Mouse (Mus musculus) kidney, embryonic 14.5 days (tissue): ENCODE measurements at regions not wholly inside any gene's neighbourhood (a gene's known extent, or its start where the extent isn't known, plus 50 kb on each side); places are given as distances from the start of the nearest gene placed in this dataset.
A peak's percentile ranks its signal among the peaks of the same experiment; 100 is the strongest.

Experiments used
- ATAC-seq: fragments of 200-750 bp; cut with Nextera tagmentation; 2 replicates; pipeline ENCODE4 v1.8.0; 2017; ENCODE audit warnings: moderate number of reproducible peaks, mild to moderate bottlenecking, moderate TSS enrichment, moderate library complexity; ENCODE audit not compliant: low FRiP score, low TSS enrichment
- H3K27ac ChIP-seq: fragments of 300-500 bp; sonication (generic); 2 replicates; pipeline ENCODE4 v1.5.1; 2014; ENCODE audit warnings: low read depth, mild to moderate bottlenecking, low read length, moderate library complexity, mixed read lengths
- H3K27me3 ChIP-seq: fragments of 300-500 bp; sonication (generic); 2 replicates; pipeline ENCODE4 v1.6.1; 2014; ENCODE audit warnings: mild to moderate bottlenecking, low read length; ENCODE audit not compliant: control insufficient read depth, insufficient read depth
- H3K36me3 ChIP-seq: fragments of 300-500 bp; sonication (generic); 2 replicates; pipeline ENCODE4 v1.6.1; 2014; ENCODE audit warnings: low read length, mixed read lengths; ENCODE audit not compliant: control insufficient read depth, insufficient read depth
- H3K4me1 ChIP-seq: fragments of 300-500 bp; sonication (generic); 2 replicates; pipeline ENCODE4 v1.6.1; 2014; ENCODE audit warnings: low read length, mixed read lengths; ENCODE audit not compliant: control insufficient read depth, insufficient read depth
- H3K4me2 ChIP-seq: fragments of 300-500 bp; sonication (generic); replicated peaks from 2 replicates; pipeline ENCODE4 v1.6.1; 2014; ENCODE audit warnings: low read depth, mild to moderate bottlenecking, low read length
- H3K4me3 ChIP-seq: fragments of 300-500 bp; sonication (generic); 2 replicates; pipeline ENCODE4 v1.5.1; 2014; ENCODE audit warnings: mild to moderate bottlenecking, low read length
- H3K9ac ChIP-seq: fragments of 300-500 bp; sonication (generic); 2 replicates; pipeline ENCODE4 v1.6.1; 2014; ENCODE audit warnings: low read depth, mild to moderate bottlenecking, low read length, moderate library complexity
- H3K9me3 ChIP-seq: fragments of 300-500 bp; sonication (generic); 2 replicates; pipeline ENCODE4 v1.6.1; 2016; ENCODE audit warnings: low read length; ENCODE audit not compliant: control insufficient read depth
- WGBS: fragments of 180-500 bp; shearing (Covaris S2); extraction: QIAGEN DNeasy Blood & Tissue Kit; methylation state at CpG from one replicate; pipeline ENCODE4 v1.1.7; 2014; 5-methylcytosine and 5-hydroxymethylcytosine counted together

DNA sequence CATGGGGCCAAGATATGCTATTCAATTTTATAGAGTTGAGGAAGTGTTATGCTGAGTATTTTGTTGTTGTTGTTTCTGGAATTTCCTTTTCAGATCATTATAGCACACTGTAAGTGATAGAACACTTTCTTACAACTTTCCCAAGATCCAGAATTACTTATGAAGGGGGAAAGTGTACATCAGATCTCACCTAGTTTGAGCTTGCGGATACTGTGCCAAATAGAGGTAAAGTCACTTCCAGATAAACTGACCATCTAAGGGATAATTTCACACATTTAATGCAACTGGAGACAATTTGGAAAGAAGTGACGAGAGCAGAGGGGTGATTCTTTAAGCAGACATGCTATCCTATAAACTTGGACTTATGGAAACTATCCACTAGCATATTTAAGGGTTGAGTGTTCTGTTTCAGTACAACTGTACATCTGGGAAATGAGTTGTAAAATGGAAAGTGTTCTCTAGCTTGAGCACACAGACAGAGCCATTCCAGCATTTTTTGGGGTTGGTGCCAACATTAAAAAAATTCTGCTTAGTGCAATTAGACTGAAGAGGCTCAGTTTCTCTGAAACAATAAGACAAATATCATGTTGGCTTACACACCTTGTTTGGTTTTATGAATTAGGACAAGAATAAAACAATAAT is 307.0 kb downstream of the Trim52 start:
- H3K9me3 ChIP-seq: no peaks in the 10 kb centered on the region
- H3K4me2 ChIP-seq: no peak overlapping the region
- H3K4me3 ChIP-seq: no peak overlapping the region
- no peak overlapping the region for H3K9ac ChIP-seq
- no peak overlapping the region for H3K27ac ChIP-seq
- ATAC-seq: no peak
- 88% methylated on average over 2 of the region's 2 CpGs for WGBS
- no peaks in the 10 kb centered on the region for H3K4me1 ChIP-seq
- H3K36me3 ChIP-seq: no peaks in the 10 kb centered on the region
- H3K27me3 ChIP-seq: no peaks in the 10 kb centered on the region

- Histone ChIP-seq H3K9me3 (no peaks in the 10 kb centered on the region), H3K4me3 (no peak overlapping the region), H3K4me1 (no peaks in the 10 kb centered on the region), H3K4me2 (no peak overlapping the region), H3K9ac (no peak overlapping the region), H3K36me3 (no peaks in the 10 kb centered on the region), H3K27ac (no peak overlapping the region), H3K27me3 (no peaks in the 10 kb centered on the region)
- ATAC-seq: no peak
- WGBS: 44% methylated on average over 4 of the region's 4 CpGs
Observed at GRCm38 (mm10) chr14:106424714-106425113, 318.7 kb downstream of the Trim52 start.

GRCm38 (mm10) chr14:106428594-106428993 is 322.6 kb downstream of the Trim52 start:
- 55% methylated on average over 2 of the region's 2 CpGs for WGBS
- no peaks in the 10 kb centered on the region for H3K36me3 ChIP-seq
- no peak for ATAC-seq
- no peak overlapping the region for H3K27ac ChIP-seq
- H3K9me3 ChIP-seq: no peaks in the 10 kb centered on the region
- H3K4me3 ChIP-seq: no peak overlapping the region
- H3K4me2 ChIP-seq: no peak overlapping the region
- no peaks in the 10 kb centered on the region for H3K27me3 ChIP-seq
- H3K4me1 ChIP-seq: no peaks in the 10 kb centered on the region
- no peak overlapping the region for H3K9ac ChIP-seq

GRCm38 (mm10) chr14:106439282-106439681 is 333.3 kb downstream of the Trim52 start:
- Histone ChIP-seq H3K27me3 (no peaks in the 10 kb centered on the region), H3K4me2 (no peak overlapping the region), H3K36me3 (no peaks in the 10 kb centered on the region), H3K27ac (no peak overlapping the region), H3K9ac (no peak overlapping the region), H3K4me3 (no peak overlapping the region), H3K4me1 (no peaks in the 10 kb centered on the region), H3K9me3 (no peaks in the 10 kb centered on the region)
- no peak for ATAC-seq
- WGBS: 16% methylated on average over 5 of the region's 5 CpGs

GRCm38 (mm10) chr14:106489074-106489473 is 383.1 kb downstream of the Trim52 start:
- Histone ChIP-seq H3K36me3 (no peaks in the 10 kb centered on the region), H3K4me3 (no peak overlapping the region), H3K4me2 (no peak overlapping the region), H3K27ac (no peak overlapping the region), H3K27me3 (no peaks in the 10 kb centered on the region), H3K9me3 (no peaks in the 10 kb centered on the region), H3K4me1 (no peaks in the 10 kb centered on the region), H3K9ac (no peak overlapping the region)
- no peak for ATAC-seq
- WGBS: 96% methylated on average over 7 of the region's 7 CpGs

DNA sequence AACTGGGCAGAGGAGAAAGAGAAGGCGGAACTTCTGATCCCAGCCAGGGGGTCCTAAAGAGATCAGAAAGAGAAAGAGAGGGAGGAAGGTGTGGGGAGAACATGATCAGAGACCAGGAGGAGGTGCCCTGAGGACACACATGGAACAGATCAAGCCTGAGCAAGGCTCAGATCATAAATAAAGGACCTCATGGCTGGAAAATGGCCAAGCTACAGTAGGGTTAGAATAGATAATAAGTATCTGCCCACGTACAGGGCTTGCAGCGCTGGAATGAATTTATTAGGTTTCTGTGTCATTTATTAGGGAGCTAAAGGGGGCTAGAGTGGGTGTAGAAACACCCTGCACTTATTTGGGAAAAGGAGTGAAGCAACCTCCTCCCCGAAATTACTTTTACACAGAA is 385.4 kb downstream of the Trim52 start:
- Histone ChIP-seq H3K27ac (no peak overlapping the region), H3K36me3 (no peaks in the 10 kb centered on the region), H3K9me3 (no peaks in the 10 kb centered on the region), H3K27me3 (no peaks in the 10 kb centered on the region), H3K4me1 (no peaks in the 10 kb centered on the region), H3K4me2 (no peak overlapping the region), H3K4me3 (no peak overlapping the region), H3K9ac (no peak overlapping the region)
- ATAC-seq: no peak
- WGBS: 70% methylated on average over 4 of the region's 4 CpGs

GRCm38 (mm10) chr14:106500344-106501135 is 394.5 kb downstream of the Trim52 start:
- ATAC-seq: 0 out of 2 replicates have a peak, but pooled peaks have one; percentile 24
- no peaks in the 10 kb centered on the region for H3K36me3 ChIP-seq
- 48% methylated on average over 19 of the region's 19 CpGs for WGBS
- no peak overlapping the region; the same call in 1 of the 2 replicates for H3K4me2 ChIP-seq
- no peak overlapping the region for H3K4me3 ChIP-seq
- no peaks in the 10 kb centered on the region for H3K27me3 ChIP-seq
- no peak overlapping the region; the same call in 1 of the 2 replicates for H3K9ac ChIP-seq
- H3K9me3 ChIP-seq: no peaks in the 10 kb centered on the region
- no peak overlapping the region for H3K27ac ChIP-seq
- H3K4me1 ChIP-seq: no peaks in the 10 kb centered on the region

- no peaks in the 10 kb centered on the region for H3K27me3 ChIP-seq
- H3K27ac ChIP-seq: no peak overlapping the region
- no peak overlapping the region for H3K4me2 ChIP-seq
- no peaks in the 10 kb centered on the region for H3K9me3 ChIP-seq
- WGBS: 76% methylated on average over 4 of the region's 4 CpGs
- ATAC-seq: no peak
- no peak overlapping the region for H3K9ac ChIP-seq
- no peaks in the 10 kb centered on the region for H3K4me1 ChIP-seq
- H3K4me3 ChIP-seq: no peak overlapping the region
- H3K36me3 ChIP-seq: no peaks in the 10 kb centered on the region
Observed at GRCm38 (mm10) chr14:106506921-106507320, 400.9 kb downstream of the Trim52 start.
